Mouse (Mus musculus) small intestine, adult 2 months (tissue): ENCODE measurements around the gene Mybpc2.

Source experiments
- CTCF ChIP-seq: fragments of 200-500 bp; IDR thresholded peaks from 2 replicates; pipeline ENCODE4 v1.5.1; 2012; ENCODE audit warnings: low read depth, mild to moderate bottlenecking, control low read depth, inconsistent platforms, low read length, moderate library complexity, mixed read lengths; ENCODE audit not compliant: insufficient replicate concordance, insufficient read length; ENCODE audit errors: extremely low read depth
- POLR2A ChIP-seq: fragments of 200-500 bp; IDR thresholded peaks from 2 replicates; pipeline ENCODE4 v1.6.1; 2012; ENCODE audit warnings: low read depth, mild to moderate bottlenecking, control low read depth, inconsistent platforms, low read length, moderate library complexity

GRCm38 (mm10) chr7:44461503-44462217, 62.8 kb downstream of the Mybpc2 start:
- TF ChIP-seq CTCF = no peak
- TF ChIP-seq POLR2A = no peak
